Mouse (Mus musculus) embryonic fibroblast, embryonic 13.5 days (primary cell): ENCODE measurements around the gene Plk5.

Experiments used
- CTCF ChIP-seq: IDR thresholded peaks from 2 replicates; pipeline ENCODE4 v1.5.1; 2011; ENCODE audit warnings: mild to moderate bottlenecking, control low read depth, low read length, moderate library complexity, borderline replicate concordance; ENCODE audit not compliant: insufficient read depth
- POLR2A ChIP-seq: IDR thresholded peaks from 2 replicates; pipeline ENCODE4 v1.6.1; 2011; ENCODE audit warnings: low read depth, mild to moderate bottlenecking, control low read depth, low read length, moderate library complexity

- TF ChIP-seq CTCF (no peak), POLR2A (no peak)
These were observed 35.1 kb upstream of the Plk5 start for GRCm38 (mm10) chr10:80321014-80321669.
